Mouse (Mus musculus) gastrocnemius, adult 8-10 months (tissue): Measurements from ENCODE around the gene Slc25a30. TPM values are rescaled to one million over a fixed set of nuclear protein-coding genes. Genes with fewer than 3 reads are reported as not detected.
"Not testable (repeated sequence)": the region's sequence is repeated elsewhere in the genome, so short reads cannot be mapped to it uniquely, and the experiment has no call there.

Experiments
- DNase-seq, 2 experiments: peaks; one replicate each; pipeline ENCODE4 v3.0.0; 2022; ENCODE audit warnings: low spot score in 2 of 2
- total RNA-seq, 4 experiments: library from RNA; stranded (reverse); gene quantifications; 2 replicates each; pipeline ENCODE4 v1.2.4; 2022

The Slc25a30 gene
- total RNA-seq = 10 to 100 TPM in 1 of 4 experiments, 1 to 10 TPM in 3; 5.9 to 12.2 (median 7.2) TPM

DNA sequence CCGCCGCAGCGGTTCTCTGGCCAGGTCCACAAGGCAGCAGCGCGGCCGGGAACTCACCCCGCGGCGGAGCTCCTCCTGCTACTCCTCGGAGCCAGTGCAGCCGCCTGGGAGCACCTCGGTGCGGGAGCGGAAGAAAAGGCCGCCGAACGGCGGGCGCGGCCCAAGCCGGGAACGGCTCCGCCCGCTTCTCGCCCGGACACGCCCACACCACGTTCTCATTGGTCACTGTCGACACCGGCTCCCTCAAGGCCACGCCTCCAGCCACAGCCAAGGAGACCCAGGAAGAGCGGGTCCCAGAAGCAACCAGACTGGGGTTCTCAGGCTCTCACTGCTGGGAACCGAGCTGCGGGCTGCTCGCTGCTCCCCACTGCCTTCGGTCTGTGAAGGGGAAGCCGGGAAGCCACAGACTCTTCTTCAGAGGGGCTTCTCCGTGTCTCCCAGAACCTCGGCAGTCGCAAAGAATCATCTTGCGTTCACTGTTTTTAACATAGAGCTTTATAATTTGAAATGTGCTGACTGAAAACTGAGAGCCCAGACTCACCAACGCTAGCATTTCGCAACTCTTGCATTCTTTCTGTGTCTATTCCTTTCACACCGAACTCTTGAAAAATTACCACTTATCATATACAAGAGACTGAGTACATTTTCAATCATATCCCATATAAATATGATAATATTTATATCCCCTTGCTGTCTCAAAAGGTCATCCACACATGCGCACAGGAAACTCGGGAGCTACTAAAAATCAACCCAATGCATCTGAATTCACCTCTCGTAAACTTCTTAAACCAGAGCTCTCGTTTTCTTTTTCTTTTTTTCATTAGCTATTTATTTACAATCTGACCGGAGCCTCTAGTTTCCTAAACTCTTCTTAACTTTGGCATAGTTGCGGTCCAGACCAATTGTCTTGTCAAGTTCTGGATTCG, at the start of gene Slc25a30:
TSS of gene Slc25a30 (minus strand) at position 170 of the 926 bp plus-strand sequence.
- DNase-seq = peak; percentile 91 to 95

DNA sequence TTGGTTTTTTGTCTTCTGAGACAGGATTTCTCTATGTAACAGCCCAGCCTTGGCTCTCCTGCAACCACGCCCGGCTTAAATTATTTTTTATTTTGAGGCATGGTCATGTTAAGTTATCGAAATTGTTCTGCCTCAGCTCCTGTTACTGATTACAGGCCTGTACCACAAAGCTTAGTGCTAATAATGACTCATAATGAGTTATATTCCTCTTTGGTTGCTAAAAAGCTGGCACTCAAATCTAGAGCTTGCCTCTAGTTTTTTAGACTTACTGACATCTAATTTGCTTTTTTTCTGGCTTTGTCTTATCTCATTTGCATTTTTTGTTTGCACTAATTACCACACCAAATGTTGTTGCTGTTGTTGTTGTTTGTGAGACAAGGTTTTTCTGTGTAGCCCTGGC, 49.7 kb upstream of the Slc25a30 start:
- no peak for DNase-seq

DNA sequence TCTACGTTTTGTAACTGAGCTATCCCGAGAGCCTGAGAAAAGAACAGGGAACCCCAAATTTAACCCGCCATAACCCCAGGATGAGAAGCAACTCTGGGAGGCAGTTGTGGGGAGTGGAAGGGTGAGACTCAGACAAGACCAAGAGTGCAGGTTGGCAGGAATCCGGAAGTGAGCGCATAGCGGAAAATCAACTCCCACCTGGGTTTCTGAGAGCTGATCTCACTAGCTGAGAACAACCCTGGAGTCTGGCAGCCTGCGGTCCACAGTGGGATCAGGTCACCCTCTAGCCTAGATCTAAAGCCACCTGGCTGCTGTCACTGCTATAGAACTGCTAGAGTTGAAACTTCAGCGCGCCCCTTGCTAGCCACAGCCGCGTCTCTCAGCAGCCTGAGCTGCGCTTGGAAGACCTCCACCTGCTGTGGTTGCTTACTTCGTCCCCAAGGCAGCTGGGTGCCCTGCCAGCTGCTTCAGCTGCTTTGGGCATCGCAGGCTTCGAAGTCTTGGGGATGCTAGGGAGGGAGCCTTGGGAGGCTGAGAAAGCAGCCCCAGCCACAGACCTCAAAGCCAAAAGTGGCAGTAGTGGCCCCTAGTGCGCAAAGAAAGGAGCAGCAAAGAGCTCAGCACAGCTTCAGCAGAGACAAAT, 48.0 kb upstream of the Slc25a30 start:
- peak; percentile 62 to 64 for DNase-seq

DNA sequence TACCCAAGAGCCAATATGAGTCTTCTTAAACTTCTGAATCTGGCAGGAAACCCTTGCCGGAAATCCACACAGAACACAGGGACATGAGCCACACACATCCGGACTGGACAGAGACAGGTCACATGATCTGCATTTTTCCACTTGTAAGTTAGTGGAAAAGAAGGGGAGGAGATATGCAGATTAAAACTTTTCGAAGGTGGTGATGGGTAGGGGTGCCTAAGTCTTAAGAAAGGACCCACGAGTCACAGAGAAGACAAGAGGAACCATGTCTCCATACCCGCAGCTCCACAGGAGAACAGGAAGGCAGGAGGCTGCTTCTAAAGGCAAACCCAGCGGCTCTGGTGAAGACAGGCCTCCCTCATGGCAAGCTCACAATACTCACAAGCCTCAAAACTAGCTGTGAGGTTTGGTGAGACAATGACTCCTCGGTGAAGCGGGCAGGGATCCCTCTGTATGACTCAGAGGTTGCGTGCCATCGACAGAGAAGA, 47.5 kb upstream of the Slc25a30 start:
- DNase-seq = peak; percentile 67 to 73

DNA sequence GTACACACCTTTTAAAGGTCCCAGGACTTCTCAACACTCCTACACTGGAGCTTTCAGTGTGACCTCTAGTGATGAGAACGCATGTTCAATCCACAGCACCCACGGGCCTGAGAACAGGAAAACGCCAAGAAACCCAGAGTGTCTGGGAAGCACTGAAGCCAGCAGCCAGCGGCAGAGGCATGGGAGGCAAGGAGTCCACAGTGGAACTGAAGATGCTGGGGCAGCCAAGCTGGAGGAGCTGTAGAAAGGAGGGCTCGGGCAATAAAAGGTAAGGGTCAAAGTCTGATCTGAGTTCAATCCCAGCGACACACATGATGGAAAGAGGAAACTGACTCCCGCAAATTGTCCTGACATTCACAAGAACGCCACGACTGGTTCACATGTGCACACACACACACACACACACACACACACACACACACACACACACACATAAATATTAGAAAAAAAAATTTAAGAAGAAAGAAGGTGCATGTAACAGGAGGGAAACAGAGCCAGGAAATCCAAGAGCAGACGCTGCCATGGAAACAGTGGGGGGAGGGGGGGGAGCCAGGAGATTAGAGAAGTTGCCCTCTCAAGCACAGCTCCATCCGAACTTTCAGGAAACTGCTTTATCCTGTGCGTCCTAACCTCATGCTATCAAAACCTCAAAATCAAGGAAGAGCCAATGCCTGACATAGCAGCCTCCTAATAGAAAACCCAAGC, 46.9 kb upstream of the Slc25a30 start:
- DNase-seq = no peak

DNA sequence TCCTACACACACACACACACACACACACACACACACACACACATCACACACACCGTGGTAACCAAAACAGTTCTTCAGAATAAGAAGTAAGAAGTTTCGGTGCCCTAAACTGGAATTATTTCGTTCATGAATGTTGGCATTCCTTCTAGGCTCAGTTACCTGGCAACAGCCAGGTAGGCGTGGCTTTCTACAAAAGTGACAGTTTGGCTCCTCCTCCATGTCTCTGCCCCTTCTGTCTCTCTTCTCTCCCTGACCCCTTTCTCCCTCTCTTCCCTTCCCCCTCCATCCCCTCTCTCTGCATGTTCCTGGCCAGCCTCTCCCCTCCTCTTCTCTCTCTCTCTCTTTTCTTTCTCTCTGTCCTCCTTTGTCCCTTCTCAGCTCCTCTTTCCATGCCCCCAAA, 46.1 kb upstream of the Slc25a30 start:
- no peak for DNase-seq

DNA sequence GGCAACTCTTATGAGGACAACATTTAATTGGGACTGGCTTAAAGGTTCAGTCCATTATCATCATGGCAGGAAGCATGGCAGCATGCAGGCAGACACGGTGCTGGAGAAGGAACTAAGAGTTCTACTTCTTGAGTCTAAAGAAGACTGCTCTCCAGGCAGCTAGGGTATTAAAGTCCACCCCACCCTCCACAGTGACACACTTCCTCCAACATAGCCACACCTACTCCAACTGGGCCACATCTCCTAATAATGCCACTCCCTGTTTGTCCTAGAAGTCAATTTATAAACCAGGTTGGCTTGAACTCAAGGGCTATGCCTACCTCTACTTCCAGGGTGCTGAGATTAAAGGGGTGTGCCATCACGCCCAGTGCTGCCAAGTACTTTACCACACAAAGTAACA, 45.2 kb upstream of the Slc25a30 start:
- no peak for DNase-seq

DNA sequence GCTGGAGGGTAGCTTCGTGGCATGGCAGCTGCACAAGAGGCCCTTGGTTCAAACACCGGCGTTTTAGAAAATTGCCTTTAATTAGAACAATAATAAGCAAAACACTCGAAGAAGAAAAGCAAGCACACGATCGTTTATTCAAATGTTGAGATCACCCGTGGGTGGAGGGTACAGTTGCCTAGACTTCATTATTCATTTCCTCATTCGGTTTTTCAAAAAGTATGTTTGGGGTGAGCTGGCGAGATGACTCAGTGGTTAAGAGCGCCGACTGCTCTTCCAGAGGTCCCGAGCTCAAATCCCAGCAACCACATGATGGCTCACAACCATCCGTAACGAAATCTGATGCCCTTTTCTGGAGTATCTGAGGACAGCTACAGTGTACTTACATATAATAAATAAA, 43.0 kb upstream of the Slc25a30 start:
- DNase-seq = not testable (repeated sequence)

DNA sequence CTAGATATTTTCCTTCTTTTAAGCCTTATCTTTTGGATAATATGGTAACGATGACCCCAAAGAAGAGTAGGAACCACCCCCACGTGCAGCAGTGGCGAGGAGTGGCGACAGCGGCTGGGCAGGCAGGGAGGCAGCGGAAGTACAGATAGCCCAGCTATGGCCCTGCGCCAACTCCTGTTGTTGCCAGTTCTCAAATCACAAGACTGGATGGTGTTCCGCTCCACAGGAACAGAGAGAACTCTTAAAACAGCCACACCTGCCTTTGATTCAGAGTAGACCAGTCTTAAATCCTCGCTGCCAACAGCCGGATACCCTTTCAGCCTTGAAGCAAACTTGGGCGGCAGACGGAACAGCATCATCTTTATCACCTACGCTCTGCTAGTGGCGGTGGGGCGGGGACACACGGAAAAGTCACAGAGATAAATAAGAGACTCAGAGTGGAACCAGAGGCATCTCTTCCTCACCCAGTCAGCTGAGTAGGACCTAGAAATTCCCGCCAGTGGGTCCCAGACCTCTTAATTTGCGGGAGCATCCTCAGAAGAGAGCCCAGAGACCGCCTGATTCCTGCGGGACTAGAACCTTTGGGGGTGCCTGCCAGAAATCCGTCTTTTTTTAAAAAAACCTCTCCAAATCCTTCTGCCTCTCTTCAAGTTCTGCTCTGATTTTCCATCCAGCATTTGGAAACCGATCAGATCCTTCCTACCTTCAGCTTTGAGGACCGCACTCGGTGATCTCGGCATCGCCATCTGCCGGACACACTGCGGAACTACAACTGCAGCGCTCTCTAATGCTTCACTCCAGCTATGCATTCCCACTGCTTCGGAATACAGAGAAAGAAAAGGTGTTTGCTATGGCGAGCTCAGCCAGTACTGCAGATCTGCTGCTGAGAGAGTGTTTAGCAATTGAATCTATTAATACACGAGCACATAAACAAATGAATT, 42.3 kb upstream of the Slc25a30 start:
- DNase-seq = peak; percentile 82 to 83

DNA sequence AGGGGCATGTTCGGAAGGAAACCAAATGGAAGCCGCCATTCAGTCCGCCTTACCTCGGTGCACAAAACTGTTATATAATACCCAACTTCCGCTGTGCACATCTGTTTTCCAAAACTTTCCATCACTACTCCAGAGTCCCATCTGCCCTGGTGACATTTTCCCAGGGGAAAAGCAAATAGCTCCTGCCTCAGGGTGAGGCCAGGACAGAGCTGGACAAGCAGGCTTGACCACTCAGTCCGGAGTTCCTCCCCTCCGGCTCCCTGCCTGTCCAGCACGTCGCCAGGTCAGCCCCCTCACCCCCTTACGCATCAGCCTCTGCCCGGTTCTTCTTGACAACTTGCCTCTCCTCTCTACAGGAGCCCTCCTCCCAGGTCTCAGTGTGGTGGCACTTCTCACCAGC, 41.4 kb upstream of the Slc25a30 start:
- no peak for DNase-seq

DNA sequence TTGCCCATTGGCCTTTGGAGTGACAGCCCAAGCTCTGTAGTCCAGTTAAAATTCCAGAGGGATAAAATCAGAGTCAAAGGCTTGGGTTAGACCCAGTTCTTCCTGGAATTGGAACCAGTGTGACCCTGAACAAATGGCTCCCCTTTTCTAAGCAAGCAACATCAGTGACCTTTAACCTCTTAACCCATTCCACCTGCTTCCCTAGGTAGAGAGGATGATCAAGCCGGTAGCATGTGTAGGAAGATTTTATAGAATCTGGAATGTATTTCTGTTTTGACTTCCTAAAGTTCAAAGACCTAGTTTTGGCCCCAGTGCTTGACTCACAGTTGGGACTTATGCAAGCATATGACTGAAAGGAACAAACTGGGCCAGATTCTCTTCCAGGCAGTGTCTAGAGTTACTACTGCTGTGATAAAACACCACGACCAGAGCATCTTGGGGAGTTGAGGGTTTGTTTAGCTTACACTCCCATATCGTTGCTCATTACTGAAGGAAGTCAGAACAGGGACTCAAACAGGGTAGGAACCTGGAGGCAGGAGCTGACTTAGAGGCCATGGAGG, 40.1 kb upstream of the Slc25a30 start:
- DNase-seq = peak in 1 of 2 experiments; percentile 16

DNA sequence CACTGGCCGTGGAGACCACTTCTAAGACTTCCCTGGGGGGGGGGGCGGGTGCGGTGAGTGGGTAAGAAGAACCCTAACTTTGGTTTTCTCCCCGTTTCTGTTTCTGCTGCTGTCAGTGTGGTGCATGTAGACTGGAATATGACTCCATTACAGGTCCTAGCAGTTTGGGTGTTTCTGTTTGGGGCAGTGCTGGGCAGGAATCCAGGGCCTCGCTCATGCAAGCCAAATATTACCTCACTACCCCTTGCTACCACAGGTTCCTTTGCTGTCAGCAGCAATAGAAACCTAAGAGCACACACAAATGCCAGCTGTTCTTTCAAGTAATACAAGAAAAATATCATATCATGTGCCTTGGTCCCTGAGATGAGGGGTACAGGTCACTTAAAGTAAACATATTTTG, 33.2 kb upstream of the Slc25a30 start:
- peak; percentile 73 to 75 for DNase-seq

DNA sequence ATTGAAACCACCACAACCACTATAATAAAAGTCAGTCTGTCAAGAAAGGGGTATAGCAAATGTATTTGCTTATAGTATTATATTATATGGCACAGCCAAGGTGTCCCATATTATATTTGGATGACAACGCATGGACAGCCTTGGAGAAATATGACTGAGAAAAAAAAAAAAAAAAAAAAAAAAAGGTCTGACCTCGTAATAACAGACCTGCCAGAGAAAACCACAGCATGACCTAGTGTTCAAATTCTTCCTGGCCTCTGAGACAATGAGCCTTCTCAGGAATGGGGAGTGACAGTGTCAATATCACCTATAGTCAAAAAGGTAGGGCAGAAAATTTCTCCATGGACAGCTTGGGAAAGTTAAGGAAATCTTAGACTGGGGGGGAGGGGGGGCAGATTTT, 32.5 kb upstream of the Slc25a30 start:
- no peak for DNase-seq

DNA sequence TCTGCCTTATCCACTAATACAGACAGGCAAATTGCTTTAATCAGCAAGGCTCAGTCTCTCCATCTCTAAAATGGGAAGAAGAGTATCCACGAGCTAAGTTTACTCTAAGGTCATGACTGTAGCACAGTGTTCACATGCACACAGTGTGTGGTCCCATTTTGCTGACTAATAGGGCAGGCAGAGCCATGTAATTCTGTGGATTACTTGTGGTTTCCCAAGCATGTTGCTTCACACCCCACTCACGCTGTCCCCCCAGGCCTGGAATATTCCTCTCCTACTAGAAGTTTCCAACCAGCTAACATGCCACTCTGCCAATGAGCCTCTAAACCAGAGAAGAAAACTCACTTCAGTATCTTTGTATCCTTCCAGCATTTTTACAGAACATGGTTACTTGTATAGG, 31.7 kb upstream of the Slc25a30 start:
- no peak for DNase-seq

DNA sequence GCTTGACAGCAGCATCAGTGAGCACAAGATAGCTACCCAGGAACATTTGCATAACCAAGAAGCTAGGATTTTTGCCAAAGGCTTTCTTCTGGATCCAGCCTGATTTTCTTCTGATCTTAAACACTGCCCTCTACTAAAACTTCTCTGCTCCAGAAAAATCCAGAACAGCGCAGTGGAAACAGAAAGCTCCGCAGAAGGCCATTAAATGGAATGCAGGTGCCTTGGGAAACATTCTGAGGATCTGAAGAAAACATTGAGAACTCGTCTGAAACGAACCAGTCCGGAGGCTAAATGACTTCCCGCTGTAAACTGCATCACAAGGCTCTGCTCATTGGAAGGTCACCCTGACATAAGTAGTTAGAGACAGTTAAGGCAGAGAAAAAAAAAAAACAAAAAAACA, 23.1 kb upstream of the Slc25a30 start:
- no peak for DNase-seq

DNA sequence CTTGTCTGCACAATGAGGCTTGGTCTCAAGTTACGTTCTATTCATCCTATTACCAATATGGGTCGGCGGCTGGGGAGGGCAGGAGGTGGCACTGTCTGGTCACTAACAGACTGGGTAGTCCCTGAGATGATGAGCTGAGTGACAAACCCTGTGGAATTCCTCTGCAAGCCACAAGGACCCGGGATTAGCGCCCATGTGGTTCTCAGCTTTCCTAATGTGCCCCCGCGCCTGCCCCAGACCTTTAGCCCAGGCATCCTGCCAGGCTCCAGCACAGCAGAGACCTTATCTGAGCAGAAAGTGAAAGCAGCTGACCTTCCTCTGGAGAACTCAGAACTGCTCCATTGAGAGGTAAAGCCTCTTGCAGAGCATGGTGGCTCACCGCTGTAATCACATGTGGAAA, 21.0 kb upstream of the Slc25a30 start:
- peak; percentile 79 to 89 for DNase-seq

DNA sequence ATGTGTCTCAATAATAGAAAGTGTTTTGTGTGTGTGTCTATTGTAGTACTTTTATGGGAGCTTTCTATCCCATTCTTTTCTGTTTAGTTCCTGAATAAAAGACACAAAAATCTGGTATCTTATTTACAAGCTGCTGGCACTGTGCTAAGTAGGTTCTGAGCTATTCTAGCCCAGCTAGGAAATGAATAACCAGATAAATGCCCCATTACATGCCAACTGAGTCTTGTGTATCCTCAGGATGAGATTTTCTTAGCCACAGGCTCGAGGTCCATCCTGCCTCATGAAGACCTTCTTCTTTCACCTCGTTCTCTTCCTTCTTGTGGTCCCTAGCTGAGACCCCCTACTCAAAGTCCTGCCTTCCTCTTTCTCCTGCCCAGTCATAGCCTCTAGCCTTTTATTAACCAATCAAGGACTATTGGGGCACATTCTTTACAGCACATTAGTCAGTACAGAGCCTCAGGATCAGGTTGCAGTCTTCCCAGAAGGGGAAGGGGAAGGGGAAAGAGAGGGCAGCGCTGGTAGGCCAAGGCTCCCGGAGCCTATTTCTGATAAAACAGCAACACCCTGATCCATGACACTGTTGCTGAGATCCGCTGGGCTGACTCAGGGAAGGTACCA, 11.0 kb upstream of the Slc25a30 start:
- DNase-seq = no peak

DNA sequence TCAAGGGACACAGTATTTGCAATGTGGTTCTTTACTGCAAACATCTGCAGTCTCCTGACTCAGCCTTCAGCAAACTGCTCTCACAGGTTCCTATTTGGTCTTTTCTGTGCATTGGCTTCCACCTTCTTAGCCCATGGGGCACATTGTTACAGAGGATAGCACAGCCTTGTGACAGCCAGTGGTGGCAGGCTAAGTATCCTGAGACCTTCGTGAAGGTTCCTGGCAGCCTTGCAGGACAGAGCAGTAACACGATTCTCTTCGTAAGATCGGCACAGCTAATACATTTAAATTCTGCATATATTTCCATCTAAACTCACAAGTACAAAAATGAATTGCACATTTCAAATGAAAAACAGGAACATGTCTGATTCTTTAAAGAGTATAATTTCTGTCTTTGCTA, 9.1 kb upstream of the Slc25a30 start:
- DNase-seq = peak in 1 of 2 experiments; percentile 23

DNA sequence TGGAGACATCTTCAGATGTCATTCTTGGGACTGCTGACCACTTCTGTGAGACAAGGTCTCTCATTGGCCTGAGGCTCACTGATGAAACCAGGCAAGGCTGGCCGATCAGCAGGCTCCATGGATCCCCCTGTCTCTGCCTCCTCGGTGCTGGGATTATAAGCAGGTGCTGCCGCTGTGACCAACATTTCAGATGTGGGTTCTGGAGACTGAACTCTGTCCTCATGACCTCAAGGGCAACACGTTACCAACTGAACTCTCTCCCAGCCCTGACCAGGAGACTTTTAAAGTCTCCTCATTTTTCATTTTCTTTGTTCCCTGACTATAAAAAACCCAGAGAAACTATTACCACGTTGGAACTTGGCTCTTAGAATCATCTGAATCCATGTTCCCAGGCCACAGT, 7.9 kb upstream of the Slc25a30 start:
- no peak for DNase-seq

DNA sequence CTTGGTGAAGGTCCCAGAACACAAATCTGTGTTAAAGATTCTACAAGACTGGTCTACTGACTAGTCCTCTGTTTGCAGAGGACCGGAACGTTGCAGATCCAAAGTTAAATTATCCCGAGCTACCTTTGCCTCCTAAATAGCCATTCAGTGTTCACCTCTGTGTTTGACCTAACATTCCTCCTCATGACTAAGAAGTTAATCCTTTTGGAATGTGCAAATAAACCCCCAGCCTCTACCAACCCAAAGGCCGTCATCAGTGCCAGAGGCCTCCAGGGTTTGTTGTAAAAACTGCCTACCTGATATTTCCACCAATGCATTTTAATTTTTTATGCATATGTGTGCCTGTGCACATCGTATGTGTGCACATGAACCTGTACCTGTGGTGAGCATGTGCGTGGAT, 7.5 kb upstream of the Slc25a30 start:
- DNase-seq = no peak
